17 mouse cellular contexts compared by ENCODE assay signal in genomic region chr13:117724083-117724482, GRCm38 (mm10).
"Had no signal": no experiment of that assay in that cellular context is flagged by ENCODE, and none has a peak within 500 bp of the region (broad histone marks: within the 10 kb centered on the region; RNA-seq: fewer than 3 reads in every experiment).

No protein-coding gene starts in this region.

- DNase-seq: midbrain, embryonic 14.5 days; retina, postnatal 1 day; right cerebral cortex, adult 18-20 months; right cerebral cortex, postnatal 25 days; right cerebral cortex, postnatal 4 days; spleen, adult 18-20 months; thymus, adult 18-20 months; thymus, postnatal 14 days; thymus, postnatal 36 days had no signal

- H3K4me3 ChIP-seq: liver, embryonic 12.5 days; midbrain, embryonic 10.5 days; midbrain, embryonic 12.5 days; myocyte; neural tube, embryonic 13.5 days; neural tube, embryonic 15.5 days had no signal

- H3K27ac ChIP-seq: liver, embryonic 12.5 days; liver, embryonic 14.5 days; midbrain, embryonic 10.5 days; midbrain, embryonic 12.5 days; neural tube, embryonic 13.5 days; neural tube, embryonic 15.5 days had no signal

- H3K27me3 ChIP-seq: liver, embryonic 12.5 days; midbrain, embryonic 12.5 days; neural tube, embryonic 13.5 days; neural tube, embryonic 15.5 days had no signal

- H3K9ac ChIP-seq: liver, embryonic 12.5 days; liver, embryonic 14.5 days; midbrain, embryonic 12.5 days; neural tube, embryonic 13.5 days; neural tube, embryonic 15.5 days had no signal

- H3K36me3 ChIP-seq: liver, embryonic 12.5 days; midbrain, embryonic 10.5 days; midbrain, embryonic 12.5 days; neural tube, embryonic 13.5 days; neural tube, embryonic 15.5 days had no signal

- H3K4me2 ChIP-seq: liver, embryonic 12.5 days; midbrain, embryonic 12.5 days; neural tube, embryonic 13.5 days; neural tube, embryonic 15.5 days had no signal

- H3K4me1 ChIP-seq: liver, embryonic 12.5 days; midbrain, embryonic 10.5 days; midbrain, embryonic 12.5 days; neural tube, embryonic 13.5 days; neural tube, embryonic 15.5 days had no signal

- H3K9me3 ChIP-seq: liver, embryonic 12.5 days; midbrain, embryonic 10.5 days; midbrain, embryonic 12.5 days; neural tube, embryonic 13.5 days; neural tube, embryonic 15.5 days had no signal

- ATAC-seq: liver, embryonic 12.5 days; midbrain, embryonic 16.5 days had no signal
